Mouse (Mus musculus): ENCODE measurements at regions not wholly inside any gene's neighbourhood (a gene's known extent, or its start where the extent isn't known, plus 50 kb on each side); places are given as distances from the start of the nearest gene placed in this dataset.

DNA sequence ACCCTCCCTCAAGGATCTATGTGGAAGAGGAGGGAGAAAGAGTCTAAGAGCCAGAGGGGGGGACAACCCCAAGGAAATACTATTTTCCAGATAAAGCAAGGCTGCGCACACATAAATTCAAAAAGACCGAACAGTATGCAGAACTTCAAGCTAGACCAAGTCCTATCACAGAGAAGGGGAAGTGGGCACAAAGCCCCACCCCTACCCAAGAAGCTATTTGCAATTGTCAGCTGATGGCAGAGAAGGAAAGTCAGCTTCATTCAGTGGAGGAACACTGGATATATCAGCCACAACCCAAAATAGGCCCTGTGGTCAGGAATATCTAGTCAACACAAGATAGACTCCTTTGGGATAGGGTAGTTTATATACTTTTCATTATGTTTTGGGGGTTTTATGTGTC is 84.9 kb upstream of the Akirin2 start:
- TF ChIP-seq CTCF (conservative IDR thresholded peaks at IDR 0.05; ENCODE audit: low read length) (no peak), NANOG (IDR thresholded peaks at IDR 0.05; ENCODE audit: borderline replicate concordance, low read length) (no peak)
